9 mouse cellular contexts compared by ENCODE assay signal in the genomic region with DNA sequence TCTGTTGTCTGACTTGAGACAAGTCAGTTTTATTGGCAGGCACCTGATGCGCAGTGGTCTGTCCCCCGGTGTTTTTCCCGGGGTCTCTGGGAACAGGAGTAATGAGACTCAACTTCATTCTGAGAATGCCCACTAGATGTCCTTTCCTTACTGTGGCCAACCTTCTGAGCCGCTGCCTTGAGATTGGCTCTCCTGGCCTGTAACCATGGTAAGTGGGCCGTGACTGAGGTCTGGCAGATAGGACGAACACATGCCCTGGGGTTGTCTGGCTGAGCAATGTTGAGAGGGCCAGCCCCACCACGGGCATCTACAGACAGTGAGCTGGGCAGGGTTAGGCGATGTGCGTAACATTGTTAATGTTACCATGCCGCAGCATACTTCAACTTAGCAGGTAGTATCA. TPM values are rescaled to one million over a fixed set of nuclear protein-coding genes. Genes with fewer than 3 reads are reported as not detected.
A peak's percentile ranks its signal among the peaks of the same experiment; 100 is the strongest.
DNase-seq lines count a peak whose midpoint lies in the region; ATAC-seq lines count a peak whose summit lies in the region.
"Had no signal": no experiment of that assay in that cellular context is flagged by ENCODE, and none has a peak within 500 bp of the region (broad histone marks: within the 10 kb centered on the region; RNA-seq: fewer than 3 reads in every experiment).

No protein-coding gene starts in this region.

- no peak overlapping the region for H3K4me2 ChIP-seq in hindbrain, embryonic 16.5 days (ENCODE audit: low read length)
- no peak overlapping the region for H3K4me2 ChIP-seq in hindbrain, embryonic 11.5 days (replicated peaks; ENCODE audit: low read depth, low read length)
- H3K4me2 ChIP-seq in heart, embryonic 14.5 days (ENCODE audit: low read length): no peak overlapping the region
- H3K4me2 ChIP-seq: heart, embryonic 13.5 days; lung, embryonic 15.5 days had no signal

- no peak for DNase-seq in hindbrain, embryonic 11.5 days (ENCODE audit: low spot score)
- peak; percentile 49 for DNase-seq in brain, adult 2 months (ENCODE audit: low read depth, low spot score)
- peak; percentile 10 to 48 for DNase-seq in kidney, postnatal 25 days
- no peak for DNase-seq in layer of hippocampus, adult 8-10 months (ENCODE audit: low spot score in 2 of 2)
- no peak for DNase-seq in urinary bladder, postnatal 36 days (ENCODE audit: low spot score in 2 of 2)

- no peak overlapping the region for H3K27ac ChIP-seq in hindbrain, embryonic 16.5 days (ENCODE audit: low read depth, low read length)
- H3K27ac ChIP-seq in hindbrain, embryonic 11.5 days (ENCODE audit: low read depth, low read length): no peak overlapping the region
- 0 out of 4 replicates have a peak overlapping the region, but pooled peaks of 1 of the 2 experiments have one; percentile 9 for H3K27ac ChIP-seq in heart, embryonic 14.5 days (replicated peaks in 1 of 2; ENCODE audit: control insufficient read depth in 1 of 2, insufficient read depth in 1 of 2, low read depth in 2 of 2, low read length in 2 of 2)
- H3K27ac ChIP-seq: heart, embryonic 13.5 days had no signal

- peak; percentile 63 for ATAC-seq in hindbrain, embryonic 16.5 days
- ATAC-seq in hindbrain, embryonic 11.5 days (ENCODE audit: low FRiP score): no peak
- 0 out of 2 replicates have a peak, but pooled peaks have one; percentile 22 for ATAC-seq in heart, embryonic 14.5 days (ENCODE audit: insufficient number of reproducible peaks, insufficient read depth, low FRiP score, low read depth)

- H3K36me3 ChIP-seq in hindbrain, embryonic 16.5 days (ENCODE audit: control insufficient read depth, insufficient read depth, low read length): peaks cover 7% of the 10 kb centered on the region
- no peaks in the 10 kb centered on the region for H3K36me3 ChIP-seq in hindbrain, embryonic 11.5 days (ENCODE audit: control insufficient read depth, insufficient read depth, low read length)
- H3K36me3 ChIP-seq in heart, embryonic 14.5 days (ENCODE audit: control insufficient read depth, insufficient read depth, low read length): peaks cover 4% of the 10 kb centered on the region; the same call in 1 of the 2 replicates
- H3K36me3 ChIP-seq: lung, embryonic 15.5 days had no signal

- WGBS in hindbrain, embryonic 16.5 days: 64% methylated on average over 10 of the region's 10 CpGs
- 75% methylated on average over 10 of the region's 10 CpGs for WGBS in hindbrain, embryonic 11.5 days
- WGBS in heart, embryonic 14.5 days: 55% methylated on average over 10 of the region's 10 CpGs

- no peaks in the 10 kb centered on the region for H3K9me3 ChIP-seq in hindbrain, embryonic 16.5 days (ENCODE audit: control insufficient read depth, low read length)
- no peaks in the 10 kb centered on the region for H3K9me3 ChIP-seq in hindbrain, embryonic 11.5 days (ENCODE audit: control insufficient read depth, low read length)
- H3K9me3 ChIP-seq in heart, embryonic 14.5 days (ENCODE audit: control insufficient read depth, low read length): no peaks in the 10 kb centered on the region
- H3K9me3 ChIP-seq: heart, embryonic 13.5 days; lung, embryonic 15.5 days had no signal

- H3K9ac ChIP-seq in hindbrain, embryonic 16.5 days (ENCODE audit: low read depth, low read length): no peak overlapping the region
- no peak overlapping the region for H3K9ac ChIP-seq in hindbrain, embryonic 11.5 days (ENCODE audit: low read depth, low read length)
- H3K9ac ChIP-seq in heart, embryonic 14.5 days (ENCODE audit: low read length): no peak overlapping the region
- H3K9ac ChIP-seq: heart, embryonic 13.5 days; lung, embryonic 15.5 days had no signal

- no peaks in the 10 kb centered on the region for H3K4me1 ChIP-seq in hindbrain, embryonic 16.5 days (ENCODE audit: control insufficient read depth, insufficient read depth, low read depth, low read length)
- H3K4me1 ChIP-seq in hindbrain, embryonic 11.5 days (replicated peaks; ENCODE audit: control insufficient read depth, insufficient read depth, low read length): no peaks in the 10 kb centered on the region
- peaks cover 0 to 2% of the 10 kb centered on the region in 2 experiments; a peak in 1 of 4 replicates for H3K4me1 ChIP-seq in heart, embryonic 14.5 days (ENCODE audit: control insufficient read depth in 2 of 2, insufficient read depth in 2 of 2, low read length in 2 of 2)
- H3K4me1 ChIP-seq: lung, embryonic 15.5 days had no signal

- H3K4me3 ChIP-seq in hindbrain, embryonic 16.5 days (ENCODE audit: low read length): no peak overlapping the region
- H3K4me3 ChIP-seq in hindbrain, embryonic 11.5 days (ENCODE audit: low read depth, low read length): no peak overlapping the region
- H3K4me3 ChIP-seq in heart, embryonic 14.5 days (ENCODE audit: control insufficient read depth in 1 of 2, insufficient read depth in 1 of 2, low read depth in 1 of 2, low read length in 2 of 2): no peak overlapping the region
- H3K4me3 ChIP-seq: heart, embryonic 13.5 days; lung, embryonic 15.5 days had no signal

- no peaks in the 10 kb centered on the region for H3K27me3 ChIP-seq in hindbrain, embryonic 16.5 days (replicated peaks; ENCODE audit: control insufficient read depth, insufficient read depth, low read length)
- no peaks in the 10 kb centered on the region for H3K27me3 ChIP-seq in hindbrain, embryonic 11.5 days (ENCODE audit: control insufficient read depth, insufficient read depth, low read length)
- H3K27me3 ChIP-seq in heart, embryonic 14.5 days (ENCODE audit: control insufficient read depth, insufficient read depth, low read length): no peaks in the 10 kb centered on the region
- H3K27me3 ChIP-seq: heart, embryonic 13.5 days; lung, embryonic 15.5 days had no signal

RNA-seq across cellular contexts. Expression of a gene that starts 42.7 kb away (rescaled TPM):
- polyA plus RNA-seq in hindbrain, embryonic 16.5 days (2015; fragmentation: Nextera tagmentation; extraction: Ambion mirVana): 23.2 and 26.0 TPM in 2 replicates
- polyA plus RNA-seq in hindbrain, embryonic 11.5 days (2014; fragmentation: Nextera tagmentation; extraction: Ambion mirVana): 9.3 and 10.5 TPM in 2 replicates
- 16.9 and 17.1 TPM in 2 replicates for polyA plus RNA-seq in heart, embryonic 14.5 days (2014; fragmentation: Nextera tagmentation; extraction: Ambion mirVana)
- 10 to 100 TPM; 19.7 to 23.1 (median 21.8) TPM for total RNA-seq in layer of hippocampus, adult 8-10 months (2022)

Comparison
In these comparisons a context has a peak if more than half of its experiments do, and no peak if none do; other contexts are left out.
1. DNase-seq: peak in brain, adult 2 months (single experiment) and kidney, postnatal 25 days (2 of 2); none in hindbrain, embryonic 11.5 days (single experiment), layer of hippocampus, adult 8-10 months (0 of 2) and urinary bladder, postnatal 36 days (0 of 2).